Mouse (Mus musculus): ENCODE measurements around the gene Ston1.

DNA sequence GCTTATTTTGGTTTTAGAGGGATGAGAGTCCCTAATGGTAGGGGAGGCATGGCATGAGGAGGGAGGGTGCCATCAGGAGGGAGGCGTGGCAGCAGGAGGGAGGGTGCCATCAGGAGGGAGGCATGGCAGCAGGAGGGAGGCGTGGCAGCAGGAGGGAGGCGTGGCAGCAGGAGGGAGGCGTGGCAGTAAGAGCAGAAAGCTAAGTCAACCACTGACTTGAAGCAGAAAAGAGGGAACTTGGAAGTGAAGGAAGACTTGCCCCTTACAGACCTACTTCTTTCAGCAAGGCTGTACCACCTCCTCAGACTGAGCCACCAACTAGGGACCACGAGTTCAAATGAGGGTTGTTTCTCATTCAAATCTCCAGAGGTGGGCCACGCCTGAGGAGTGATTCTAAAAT is 15.7 kb downstream of the Ston1 start:
- no peak for TF ChIP-seq CTCF (IDR thresholded peaks at IDR 0.05; ENCODE audit: borderline replicate concordance, control insufficient read depth, extremely low read depth, insufficient read depth, low read length, poor library complexity)
- TF ChIP-seq POLR2A (IDR thresholded peaks at IDR 0.05; ENCODE audit: control insufficient read depth, extremely low read depth, insufficient read depth, low read length, poor library complexity) = no peak
